Mouse (Mus musculus) gastrocnemius, adult 2 months (tissue): ENCODE results near the gene Idh3b. TPM values are rescaled to one million over a fixed set of nuclear protein-coding genes. Genes with fewer than 3 reads are reported as not detected.

Source experiments
- DNase-seq: peaks from one replicate; pipeline ENCODE4 v3.0.0; 2022
- H3K27ac ChIP-seq: fragments of 200-600 bp; 2 replicates; pipeline ENCODE4 v1.8.1; 2022; ENCODE audit warnings: mild to moderate bottlenecking
- H3K4me3 ChIP-seq: fragments of 200-600 bp; 2 replicates; pipeline ENCODE4 v1.8.1; 2022; ENCODE audit warnings: mild to moderate bottlenecking, moderate library complexity
- CTCF ChIP-seq: fragments of 200-600 bp; IDR thresholded peaks from 2 replicates; pipeline ENCODE4 v1.8.1; 2022; ENCODE audit warnings: antibody characterized with exemption, mild to moderate bottlenecking, moderate library complexity
- intact Hi-C: fragments of 180-260 bp; cut with DNase I; formaldehyde crosslinking; loops from one replicate; pipeline ENCODE4 v1.15.1; 2025
- total RNA-seq, 2 experiments: library from RNA; stranded (reverse); gene quantifications; 2 replicates each; pipeline ENCODE4 v1.2.3; 2021

Idh3b gene
- total RNA-seq, 2 experiments from 2014 or later, result 416 to 563 TPM

DNA sequence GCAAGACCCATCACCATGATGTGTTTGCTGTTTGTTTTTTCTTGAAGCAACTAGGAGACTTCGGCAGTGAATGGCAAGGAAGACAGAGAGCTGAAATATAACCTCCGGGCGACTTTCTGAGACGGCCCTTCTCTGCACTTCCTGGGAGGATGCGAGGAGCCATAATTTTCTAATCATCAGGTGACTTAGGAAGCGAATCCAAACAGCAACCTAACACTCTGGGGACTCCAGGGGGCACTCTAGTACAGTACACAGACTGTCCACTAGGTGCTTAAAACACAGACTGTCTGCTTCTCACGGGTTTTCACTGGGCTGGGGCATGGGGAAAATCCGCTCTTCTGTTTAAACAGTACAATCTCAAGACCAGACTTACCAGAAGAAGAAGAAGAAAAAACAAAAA is 7.1 kb upstream of the Idh3b start:
- peak; percentile 93 for TF ChIP-seq CTCF
- Histone ChIP-seq H3K27ac (no peak overlapping the region), H3K4me3 (peak overlapping the region; percentile 33; the same call in 1 of the 2 replicates)
- DNase-seq, result peak; percentile 47
- intact Hi-C loops, result loop anchor here (1.0 to 5.0 kb wide), 2 partner anchors 71 to 120 kb away; no protein-coding TSS in a partner anchor

DNA sequence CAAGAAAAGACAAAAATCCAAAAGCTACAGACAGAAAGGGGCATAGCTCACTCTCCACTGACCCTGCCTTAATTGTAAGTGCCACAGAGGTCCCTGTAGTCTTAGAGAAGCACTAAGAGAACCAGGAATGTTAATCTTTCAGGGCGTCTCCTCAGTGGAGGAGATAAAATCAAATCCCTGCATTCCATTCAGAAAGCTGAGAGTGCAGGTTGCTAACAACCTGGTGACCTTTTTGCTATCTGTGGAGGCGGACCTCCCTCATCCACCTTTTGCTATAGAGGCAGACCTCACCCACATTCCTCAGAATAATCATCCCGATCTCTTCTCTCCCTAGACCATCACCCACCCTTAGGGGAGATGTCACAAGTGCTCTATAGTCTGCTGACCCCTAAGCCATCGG is 4.7 kb upstream of the Idh3b start:
- intact Hi-C loops, result loop anchor here (5.0 kb wide), 1 partner anchor 133 kb away; the partner anchor contains the start of genes Pced1a and Vps16
- no peak overlapping the region for H3K27ac ChIP-seq
- no peak overlapping the region for H3K4me3 ChIP-seq
- no peak for TF ChIP-seq CTCF
- no peak for DNase-seq

DNA sequence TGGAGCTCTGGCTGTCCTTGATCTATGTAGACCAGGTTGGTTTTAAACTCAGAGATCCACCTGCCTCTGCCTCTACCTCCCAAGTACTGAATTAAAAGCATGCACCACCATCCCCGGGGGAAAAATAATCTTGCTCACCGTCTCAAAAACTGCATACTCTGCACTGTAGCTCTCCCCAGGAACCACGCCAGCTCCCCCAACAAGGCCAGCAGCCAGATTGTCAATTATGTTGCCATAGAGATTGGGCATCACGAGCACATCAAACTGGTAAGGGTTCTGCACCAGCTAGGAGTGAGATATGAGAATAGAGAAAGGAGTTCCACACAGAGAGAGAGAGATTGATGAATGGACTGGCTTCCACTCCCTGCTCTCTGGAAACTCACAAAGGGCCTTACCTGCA is 3.5 kb downstream of the Idh3b start:
- no peak overlapping the region for H3K4me3 ChIP-seq
- intact Hi-C loops, result no loop called here
- no peak overlapping the region for H3K27ac ChIP-seq
- no peak for DNase-seq
- TF ChIP-seq CTCF, result no peak

DNA sequence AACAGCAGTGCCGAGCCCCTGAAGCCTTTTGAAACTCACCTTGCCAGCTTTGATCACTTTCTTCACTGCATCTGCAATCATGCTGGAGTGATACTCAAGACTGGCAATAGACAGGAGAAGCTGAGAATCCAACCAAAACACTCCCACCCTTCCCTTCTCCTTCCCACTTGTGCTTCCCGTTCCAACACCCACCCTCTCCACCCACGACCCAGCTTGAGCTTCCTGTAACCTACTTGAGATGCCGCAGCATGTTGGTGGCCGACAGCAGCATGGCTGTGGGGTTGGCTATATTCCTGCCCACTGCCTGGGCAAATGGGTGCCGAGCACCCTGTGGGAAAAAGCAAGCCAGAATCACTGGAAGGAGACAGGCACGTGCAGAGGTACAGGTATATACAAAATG is 4.1 kb downstream of the Idh3b start:
- no peak overlapping the region for H3K27ac ChIP-seq
- DNase-seq, result no peak
- no peak for TF ChIP-seq CTCF
- intact Hi-C loops, result no loop called here
- no peak overlapping the region for H3K4me3 ChIP-seq

DNA sequence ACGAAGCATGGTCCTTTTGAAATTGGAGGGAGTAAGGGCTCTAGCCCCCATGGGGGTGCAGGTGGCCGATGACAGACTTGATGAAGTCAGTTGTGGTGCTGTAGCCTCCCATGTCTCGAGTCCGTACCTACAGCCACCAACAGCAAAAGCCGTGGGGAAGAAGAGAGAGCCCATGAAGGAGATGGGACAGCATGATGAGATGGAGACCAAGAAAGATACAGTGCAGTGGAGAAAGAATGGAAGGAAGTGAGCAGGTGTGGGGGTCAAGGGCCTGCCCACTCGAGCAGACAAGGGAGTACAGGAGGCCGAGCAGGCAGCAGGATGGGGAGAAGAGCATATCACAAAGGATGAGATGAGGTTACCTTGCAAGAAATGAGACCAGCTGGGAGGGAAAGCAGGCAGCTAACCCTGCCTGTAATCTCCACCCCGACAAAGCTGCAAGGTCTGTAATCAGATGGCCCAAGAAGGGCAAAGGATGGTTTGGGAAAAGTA is 4.7 kb downstream of the Idh3b start:
- Histone ChIP-seq H3K27ac (no peak overlapping the region), H3K4me3 (no peak overlapping the region)
- no peak for DNase-seq
- TF ChIP-seq CTCF, result no peak
- intact Hi-C loops, result loop anchor here (10.0 kb wide), 1 partner anchor 475 kb away; the partner anchor contains the start of gene Stk35

DNA sequence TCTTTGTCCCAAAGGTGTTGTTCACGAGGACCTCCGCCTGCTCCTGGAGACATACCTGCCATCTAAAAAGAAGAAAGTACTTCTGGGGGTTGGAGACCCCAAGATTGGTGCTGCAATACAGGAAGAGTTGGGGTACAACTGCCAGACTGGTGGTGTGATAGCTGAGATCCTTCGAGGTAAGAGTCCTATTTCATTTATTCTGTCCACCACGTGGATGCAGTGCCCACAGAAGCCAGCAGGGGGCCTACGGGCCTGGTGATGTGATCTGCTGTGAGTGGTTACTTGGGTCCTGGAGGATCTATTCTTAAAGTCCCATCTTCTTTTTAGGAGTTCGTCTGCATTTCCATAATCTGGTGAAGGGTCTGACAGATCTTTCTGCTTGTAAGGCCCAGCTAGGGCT is 8.7 kb downstream of the Idh3b start:
- TF ChIP-seq CTCF, result peak; percentile 61
- no peak overlapping the region for H3K27ac ChIP-seq
- H3K4me3 ChIP-seq, result peak overlapping the region; percentile 93
- intact Hi-C loops, result loop anchor here (10.0 kb wide), 1 partner anchor 471 kb away; the partner anchor contains the start of gene Stk35
- DNase-seq, result peak; percentile 50

DNA sequence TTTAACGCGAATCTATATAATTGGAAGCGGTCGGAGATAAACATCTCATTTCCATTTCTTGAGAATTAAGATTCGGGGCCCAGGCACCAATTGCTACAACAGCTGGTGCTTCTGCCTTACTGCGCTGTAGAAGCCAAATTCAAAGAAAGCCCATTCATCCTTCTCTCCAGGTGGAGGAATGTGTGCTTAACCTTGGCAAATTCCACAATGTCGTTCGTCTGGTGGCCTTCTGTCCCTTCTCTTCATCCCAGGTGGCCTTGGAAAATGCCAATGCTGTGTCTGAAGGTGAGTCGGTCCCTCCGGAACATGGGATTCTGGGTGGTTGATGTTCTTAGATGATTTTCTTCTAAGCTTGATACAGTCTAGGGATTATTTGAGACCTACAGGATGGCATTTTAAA is 9.5 kb downstream of the Idh3b start:
- peak overlapping the region; percentile 93 for H3K4me3 ChIP-seq
- intact Hi-C loops, result loop anchor here (1.0 to 10.0 kb wide), 3 partner anchors 9 to 470 kb away; partner anchors contain the start of genes Idh3b and Stk35
- no peak for TF ChIP-seq CTCF
- peak overlapping the region; percentile 95 for H3K27ac ChIP-seq
- no peak for DNase-seq

DNA sequence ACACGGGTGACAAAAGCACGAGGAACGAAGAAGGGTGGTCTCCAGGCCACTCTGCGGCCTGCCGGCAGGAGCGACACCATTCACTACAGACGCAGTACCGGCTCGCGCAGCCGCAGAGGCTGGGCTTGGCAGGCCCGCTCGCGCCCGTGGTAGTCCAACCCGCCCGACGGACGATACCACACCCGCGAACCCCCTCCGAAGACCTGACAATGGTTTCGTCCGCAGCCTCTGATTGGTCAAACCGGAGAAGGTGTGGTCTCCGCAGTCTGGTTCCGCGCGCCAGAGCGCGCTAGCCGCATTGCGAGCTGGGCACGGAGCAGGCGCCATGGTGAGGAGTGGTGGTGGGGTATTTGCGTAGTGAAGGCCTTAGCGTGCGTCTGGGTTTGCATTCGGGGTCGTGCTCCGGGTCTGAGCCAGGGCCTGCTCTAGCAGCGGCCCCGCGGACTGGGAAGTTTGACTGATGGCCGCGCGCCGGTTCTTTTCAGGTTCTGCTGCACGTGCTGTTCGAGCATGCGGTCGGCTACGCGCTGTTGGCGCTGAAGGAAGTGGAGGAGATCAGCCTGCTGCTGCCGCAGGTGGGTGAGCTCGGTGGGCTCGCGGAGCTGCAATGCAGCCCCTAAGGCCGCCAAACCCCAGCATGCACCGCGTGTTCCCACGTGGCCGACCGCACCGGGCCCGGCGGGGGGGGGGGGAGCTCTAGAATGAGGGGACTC is 10.0 kb downstream of the Idh3b start, which contains the start of gene Nop56:
TSS of gene Nop56 (plus strand) at position 282 of the 713 bp plus-strand sequence.
- intact Hi-C loops, result loop anchor here (1.0 to 10.0 kb wide), 3 partner anchors 10 to 470 kb away; partner anchors contain the start of genes Idh3b and Stk35
- DNase-seq, result peak; percentile 99
- TF ChIP-seq CTCF, result peak; percentile 40

DNA sequence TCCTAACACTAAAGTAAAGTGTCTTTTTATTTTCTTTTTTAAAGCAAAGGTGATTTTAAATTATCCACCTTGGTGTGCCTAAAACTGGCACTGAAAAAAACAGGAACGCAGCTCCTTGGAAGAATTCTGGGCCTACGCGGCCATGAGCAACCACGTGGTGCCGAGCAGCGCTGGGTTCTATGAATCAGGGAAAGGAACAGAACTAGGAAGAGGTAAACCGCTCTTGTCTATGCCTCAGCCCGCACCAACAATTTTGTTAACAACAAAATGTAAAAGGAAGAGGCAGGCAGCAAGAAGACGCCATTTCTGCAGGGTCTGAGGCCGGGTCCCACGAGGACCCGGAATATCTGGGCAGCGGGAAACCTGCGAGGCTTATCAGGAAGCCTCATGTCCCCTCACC is 10.6 kb downstream of the Idh3b start:
- peak; percentile 44 for DNase-seq
- intact Hi-C loops, result loop anchor here (1.0 to 10.0 kb wide), 3 partner anchors 11 to 469 kb away; partner anchors contain the start of genes Idh3b and Stk35

More for the DNA sequence above, 10.0 kb downstream of the Idh3b start, which contains the start of gene Nop56:
- Histone ChIP-seq H3K27ac (peak within 1 kb of the TSS; percentile 95), H3K4me3 (peak within 1 kb of the TSS; percentile 93)

DNA sequence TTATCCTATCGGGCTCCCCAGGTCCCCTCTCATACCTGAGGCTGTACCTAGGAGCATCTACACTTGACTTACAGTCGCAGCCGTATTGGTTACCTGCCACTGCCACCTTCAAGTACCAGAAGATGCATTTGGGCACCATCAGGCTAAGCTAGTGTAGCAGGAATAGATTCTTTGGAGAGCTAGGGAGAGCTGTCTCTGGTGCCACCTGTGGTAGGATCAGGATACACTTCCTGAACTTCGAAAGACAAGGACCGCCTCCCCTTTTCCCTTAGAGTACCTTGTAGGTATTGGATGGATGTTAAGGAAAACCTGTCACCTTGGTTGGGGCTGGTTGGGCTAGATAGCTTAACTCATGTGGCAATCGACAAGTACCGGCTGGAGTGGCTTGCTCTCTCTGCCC is 16.3 kb downstream of the Idh3b start:
- peak; percentile 12; the same call in 1 of the 2 replicates for TF ChIP-seq CTCF
- intact Hi-C loops, result no loop called here
- Histone ChIP-seq H3K27ac (no peak overlapping the region), H3K4me3 (no peak overlapping the region)
- no peak for DNase-seq

More for the DNA sequence above, 10.6 kb downstream of the Idh3b start:
- Histone ChIP-seq H3K27ac (peak overlapping the region; percentile 95), H3K4me3 (peak overlapping the region; percentile 93)
- TF ChIP-seq CTCF, result no peak

DNA sequence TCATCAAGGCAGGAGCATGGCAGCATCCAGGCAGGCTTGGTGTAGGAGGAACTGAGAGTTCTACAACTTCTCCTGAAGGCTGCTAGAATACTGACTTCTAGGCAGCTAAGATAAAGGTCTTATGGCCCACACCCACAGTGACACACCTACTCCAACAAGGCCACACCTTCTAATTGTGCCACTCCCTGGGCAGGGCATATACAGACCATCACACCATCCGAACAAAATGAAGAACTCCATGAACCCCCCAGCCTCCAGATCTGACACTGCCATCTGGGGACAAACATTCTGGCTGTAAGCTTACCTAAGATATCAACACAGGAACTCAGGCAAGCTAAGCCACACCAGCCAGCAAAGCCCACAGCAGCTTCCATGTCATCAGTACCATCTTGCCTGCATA is 18.8 kb downstream of the Idh3b start:
- Histone ChIP-seq H3K27ac (no peak overlapping the region), H3K4me3 (no peak overlapping the region)
- TF ChIP-seq CTCF, result no peak
- DNase-seq, result no peak
- intact Hi-C loops, result no loop called here

DNA sequence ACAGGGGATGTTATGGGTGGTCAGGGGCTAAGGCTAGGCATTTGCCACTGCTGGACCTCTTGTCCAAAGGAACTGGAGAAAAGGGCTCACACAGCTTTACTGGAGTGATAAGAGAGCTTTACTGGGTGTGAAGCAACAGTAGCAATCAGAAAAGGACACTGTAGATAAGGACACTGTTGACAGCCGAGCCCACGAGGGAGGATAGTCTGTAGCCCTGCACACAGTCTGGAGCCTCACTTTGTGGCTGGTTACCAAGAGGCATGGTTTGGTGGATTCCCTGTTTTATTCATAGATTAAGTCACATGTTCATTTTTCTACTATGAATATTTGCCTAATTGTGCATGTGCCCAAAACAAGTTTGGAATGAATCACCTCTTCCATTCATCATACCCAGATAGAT is 21.9 kb downstream of the Idh3b start:
- intact Hi-C loops, result no loop called here
- no peak overlapping the region for H3K27ac ChIP-seq
- no peak for TF ChIP-seq CTCF
- H3K4me3 ChIP-seq, result no peak overlapping the region
- DNase-seq, result no peak

DNA sequence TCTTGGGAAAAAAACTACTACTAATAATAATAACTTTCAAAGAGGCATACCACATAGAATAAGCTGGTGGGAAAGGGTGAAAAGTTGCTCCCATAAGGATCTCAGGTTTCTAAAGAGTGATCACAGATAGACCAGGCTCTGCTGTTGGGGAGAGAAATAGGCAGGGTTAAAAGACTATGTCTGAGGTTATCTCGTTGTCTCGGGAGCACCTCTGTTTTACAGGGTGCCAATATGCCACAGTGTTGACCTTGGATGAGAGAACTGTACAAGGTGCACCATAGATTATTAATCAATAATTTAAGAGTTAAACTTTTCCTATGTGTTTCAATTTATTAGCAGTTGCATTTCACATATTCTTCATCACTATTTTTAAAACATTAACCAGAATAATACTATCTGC is 22.4 kb downstream of the Idh3b start:
- intact Hi-C loops, result no loop called here
- H3K4me3 ChIP-seq, result no peak overlapping the region
- DNase-seq, result no peak
- no peak overlapping the region for H3K27ac ChIP-seq
- TF ChIP-seq CTCF, result no peak
